Mouse (Mus musculus) spleen, adult 2 months (tissue): ENCODE results near the gene Rassf2.

ENCODE experiments used
- CTCF ChIP-seq: fragments of 200-500 bp; IDR thresholded peaks from 2 replicates; pipeline ENCODE4 v1.5.1; 2011; ENCODE audit warnings: mild to moderate bottlenecking, inconsistent platforms; ENCODE audit not compliant: insufficient read depth, insufficient read length, insufficient replicate concordance; ENCODE audit errors: extremely low read depth
- POLR2A ChIP-seq: fragments of 200-500 bp; IDR thresholded peaks from 2 replicates; pipeline ENCODE4 v1.6.1; 2011; ENCODE audit warnings: low read depth, low read length, inconsistent platforms

DNA sequence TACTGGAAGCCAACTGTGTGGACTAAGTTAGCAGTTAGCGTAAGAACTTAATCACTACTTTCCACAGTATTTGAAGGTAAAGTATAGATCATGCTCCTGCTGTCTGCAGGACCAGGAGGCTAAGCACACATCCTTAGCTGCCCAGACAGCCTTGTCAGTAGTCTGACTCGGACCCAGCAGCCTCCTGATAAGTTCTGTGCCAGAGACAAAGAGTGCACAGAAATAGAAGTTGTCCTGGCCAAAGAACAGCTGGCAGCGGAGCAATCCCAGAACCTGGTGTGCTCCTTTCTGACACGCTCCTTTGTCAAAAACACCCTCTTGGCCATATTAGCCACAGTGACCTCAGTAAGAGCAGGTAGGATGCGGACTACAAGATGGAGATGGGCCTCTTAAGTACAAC is 49.1 kb upstream of the Rassf2 start:
- TF ChIP-seq CTCF, result no peak
- TF ChIP-seq POLR2A, result no peak
